Mouse (Mus musculus): ENCODE data around the gene Efna3. TPM values are rescaled to one million over a fixed set of nuclear protein-coding genes. Genes with fewer than 3 reads are reported as not detected.
A peak's percentile ranks its signal among the peaks of the same experiment; 100 is the strongest.

Gene Efna3
- 13.2 and 18.4 TPM in 2 replicates for polyA plus RNA-seq (2016; fragmentation: Nextera tagmentation; extraction: Ambion mirVana)

- Histone ChIP-seq H3K27me3 (ENCODE audit: low read depth, poor library complexity, severe bottlenecking) (peaks cover 52% of the 10 kb centered on the region), H3K27ac (peak within 1 kb of the TSS; percentile 89), H3K4me1 (peaks cover 66% of the 10 kb centered on the region), H3K4me3 (peak within 1 kb of the TSS; percentile 79), H3K9me3 (replicated peaks) (no peaks in the 10 kb centered on the region), H3K36me3 (no peaks in the 10 kb centered on the region)
- WGBS: under 1% methylated on average over 53 of the region's 53 CpGs
- DNase-seq (ENCODE audit: low spot score): peak; percentile 87
These were observed at the start of gene Efna3 for GRCm38 (mm10) chr3:89322514-89323165. TSS of gene Efna3 (minus strand) at chr3:89322965.

GRCm38 (mm10) chr3:89367338-89367737 is 44.6 kb upstream of the Efna3 start:
- no peak for DNase-seq (ENCODE audit: low spot score)
- Histone ChIP-seq H3K9me3 (replicated peaks) (no peaks in the 10 kb centered on the region), H3K4me3 (no peak overlapping the region), H3K36me3 (no peaks in the 10 kb centered on the region), H3K27ac (no peak overlapping the region), H3K4me1 (peaks cover 20% of the 10 kb centered on the region), H3K27me3 (ENCODE audit: low read depth, poor library complexity, severe bottlenecking) (no peaks in the 10 kb centered on the region)
- WGBS: 65% methylated on average over 11 of the region's 11 CpGs

GRCm38 (mm10) chr3:89365486-89366414 is 43.0 kb upstream of the Efna3 start:
- DNase-seq (ENCODE audit: low spot score): no peak
- H3K27ac ChIP-seq: no peak overlapping the region
- H3K4me1 ChIP-seq: peaks cover 23% of the 10 kb centered on the region
- no peak overlapping the region for H3K4me3 ChIP-seq
- WGBS: 75% methylated on average over 20 of the region's 20 CpGs
- no peaks in the 10 kb centered on the region for H3K27me3 ChIP-seq (ENCODE audit: low read depth, poor library complexity, severe bottlenecking)
- H3K9me3 ChIP-seq (replicated peaks): no peaks in the 10 kb centered on the region
- H3K36me3 ChIP-seq: no peaks in the 10 kb centered on the region

GRCm38 (mm10) chr3:89365153-89365485 is 42.4 kb upstream of the Efna3 start, which contains the start of gene Dcst1:
TSS of gene Dcst1 (minus strand) at chr3:89365253.
- no peaks in the 10 kb centered on the region for H3K36me3 ChIP-seq
- H3K27ac ChIP-seq: no peak within 1 kb of the TSS

GRCm38 (mm10) chr3:89364631-89365030 is 41.9 kb upstream of the Efna3 start:
- Histone ChIP-seq H3K4me1 (peaks cover 23% of the 10 kb centered on the region), H3K9me3 (replicated peaks) (no peaks in the 10 kb centered on the region), H3K36me3 (no peaks in the 10 kb centered on the region), H3K27ac (no peak overlapping the region), H3K27me3 (ENCODE audit: low read depth, poor library complexity, severe bottlenecking) (no peaks in the 10 kb centered on the region), H3K4me3 (no peak overlapping the region)
- no peak for DNase-seq (ENCODE audit: low spot score)
- 64% methylated on average over 8 of the region's 8 CpGs for WGBS

More at GRCm38 (mm10) chr3:89365153-89365485, 42.4 kb upstream of the Efna3 start, which contains the start of gene Dcst1:
- H3K4me3 ChIP-seq: no peak within 1 kb of the TSS
- H3K27me3 ChIP-seq (ENCODE audit: low read depth, poor library complexity, severe bottlenecking): no peaks in the 10 kb centered on the region
- DNase-seq (ENCODE audit: low spot score): no peak
- 92% methylated on average over 11 of the region's 11 CpGs for WGBS
- H3K4me1 ChIP-seq: peaks cover 23% of the 10 kb centered on the region
- H3K9me3 ChIP-seq (replicated peaks): no peaks in the 10 kb centered on the region

GRCm38 (mm10) chr3:89361675-89362074 is 38.9 kb upstream of the Efna3 start, which contains the start of gene Dcst2:
TSS of gene Dcst2 (plus strand) at chr3:89361975.
- WGBS: 85% methylated on average over 7 of the region's 7 CpGs
- Histone ChIP-seq H3K4me3 (no peak within 1 kb of the TSS), H3K27ac (0 out of 2 replicates have a peak within 1 kb of the TSS, but pooled peaks have one; percentile 37), H3K9me3 (replicated peaks) (no peaks in the 10 kb centered on the region), H3K36me3 (no peaks in the 10 kb centered on the region), H3K4me1 (peaks cover 13% of the 10 kb centered on the region; the same call in 1 of the 2 replicates), H3K27me3 (ENCODE audit: low read depth, poor library complexity, severe bottlenecking) (0 out of 2 replicates have a peak, but pooled peaks cover 6% of the 10 kb centered on the region)
- DNase-seq (ENCODE audit: low spot score): no peak

- no peak overlapping the region for H3K27ac ChIP-seq
- H3K9me3 ChIP-seq (replicated peaks): no peaks in the 10 kb centered on the region
- 80% methylated on average over 3 of the region's 3 CpGs for WGBS
- 0 out of 2 replicates have a peak, but pooled peaks cover 6% of the 10 kb centered on the region for H3K27me3 ChIP-seq (ENCODE audit: low read depth, poor library complexity, severe bottlenecking)
- H3K4me1 ChIP-seq: peaks cover 8% of the 10 kb centered on the region; the same call in 1 of the 2 replicates
- no peak overlapping the region for H3K4me3 ChIP-seq
- no peaks in the 10 kb centered on the region for H3K36me3 ChIP-seq
- DNase-seq (ENCODE audit: low spot score): no peak
These were observed 37.5 kb upstream of the Efna3 start for GRCm38 (mm10) chr3:89360237-89360636.

GRCm38 (mm10) chr3:89359630-89360029 is 36.9 kb upstream of the Efna3 start:
- no peak overlapping the region for H3K4me3 ChIP-seq
- no peak for DNase-seq (ENCODE audit: low spot score)
- no peaks in the 10 kb centered on the region for H3K36me3 ChIP-seq
- WGBS: 81% methylated on average over 6 of the region's 6 CpGs
- 0 out of 2 replicates have a peak, but pooled peaks cover 6% of the 10 kb centered on the region for H3K27me3 ChIP-seq (ENCODE audit: low read depth, poor library complexity, severe bottlenecking)
- H3K9me3 ChIP-seq (replicated peaks): no peaks in the 10 kb centered on the region
- H3K4me1 ChIP-seq: peaks cover 13% of the 10 kb centered on the region
- no peak overlapping the region for H3K27ac ChIP-seq

- 75% methylated on average over 9 of the region's 9 CpGs for WGBS
- no peak overlapping the region for H3K4me3 ChIP-seq
- H3K4me1 ChIP-seq: peaks cover 15% of the 10 kb centered on the region
- H3K9me3 ChIP-seq (replicated peaks): no peaks in the 10 kb centered on the region
- H3K27ac ChIP-seq: no peak overlapping the region
- no peak for DNase-seq (ENCODE audit: low spot score)
- peaks cover 25% of the 10 kb centered on the region for H3K27me3 ChIP-seq (ENCODE audit: low read depth, poor library complexity, severe bottlenecking)
- no peaks in the 10 kb centered on the region for H3K36me3 ChIP-seq
These were observed 33.3 kb upstream of the Efna3 start for GRCm38 (mm10) chr3:89356029-89356428.

- 83% methylated on average over 6 of the region's 6 CpGs for WGBS
- Histone ChIP-seq H3K4me1 (peaks cover 18% of the 10 kb centered on the region), H3K27ac (no peak overlapping the region), H3K36me3 (no peaks in the 10 kb centered on the region), H3K27me3 (ENCODE audit: low read depth, poor library complexity, severe bottlenecking) (peaks cover 30% of the 10 kb centered on the region), H3K4me3 (no peak overlapping the region), H3K9me3 (replicated peaks) (no peaks in the 10 kb centered on the region)
- DNase-seq (ENCODE audit: low spot score): no peak
These were observed 32.7 kb upstream of the Efna3 start for GRCm38 (mm10) chr3:89355512-89355902.

GRCm38 (mm10) chr3:89354816-89355511 is 32.2 kb upstream of the Efna3 start:
- H3K27ac ChIP-seq: peak overlapping the region; percentile 38; the same call in 1 of the 2 replicates
- DNase-seq (ENCODE audit: low spot score): peak; percentile 90
- WGBS: 15% methylated on average over 5 of the region's 5 CpGs
- H3K4me1 ChIP-seq: peaks cover 24% of the 10 kb centered on the region
- H3K36me3 ChIP-seq: no peaks in the 10 kb centered on the region
- peaks cover 36% of the 10 kb centered on the region for H3K27me3 ChIP-seq (ENCODE audit: low read depth, poor library complexity, severe bottlenecking)
- 0 out of 2 replicates have a peak overlapping the region, but pooled peaks have one; percentile 11 for H3K4me3 ChIP-seq
- no peaks in the 10 kb centered on the region for H3K9me3 ChIP-seq (replicated peaks)

- Histone ChIP-seq H3K36me3 (0 out of 2 replicates have a peak, but pooled peaks cover 4% of the 10 kb centered on the region), H3K27me3 (ENCODE audit: low read depth, poor library complexity, severe bottlenecking) (peaks cover 65% of the 10 kb centered on the region), H3K4me1 (peaks cover 46% of the 10 kb centered on the region), H3K27ac (no peak overlapping the region), H3K4me3 (no peak overlapping the region), H3K9me3 (replicated peaks) (no peaks in the 10 kb centered on the region)
- DNase-seq (ENCODE audit: low spot score): no peak
- 47% methylated on average over 5 of the region's 5 CpGs for WGBS
These were observed 28.5 kb upstream of the Efna3 start for GRCm38 (mm10) chr3:89351271-89351670.
